Mouse (Mus musculus) hindbrain, embryonic 10.5 days (tissue): ENCODE results near the gene Snx25. TPM values are rescaled to one million over a fixed set of nuclear protein-coding genes. Genes with fewer than 3 reads are reported as not detected.
"Not testable (repeated sequence)": the region's sequence is repeated elsewhere in the genome, so short reads cannot be mapped to it uniquely, and the experiment has no call there.

Experiments used
- DNase-seq: peaks from one replicate; pipeline ENCODE4 v3.0.0-alpha.2; 2017; ENCODE audit warnings: low spot score
- H3K27ac ChIP-seq: fragments of 300-500 bp; sonication (generic); 2 replicates; pipeline ENCODE4 v1.5.1; 2016; ENCODE audit warnings: mild to moderate bottlenecking, moderate library complexity
- H3K27me3 ChIP-seq: fragments of 300-500 bp; sonication (generic); 2 replicates; pipeline ENCODE4 v1.6.1; 2016; ENCODE audit warnings: mild to moderate bottlenecking; ENCODE audit not compliant: poor library complexity, insufficient read depth, severe bottlenecking
- H3K36me3 ChIP-seq: fragments of 300-500 bp; sonication (generic); 2 replicates; pipeline ENCODE4 v1.6.1; 2016; ENCODE audit warnings: mild to moderate bottlenecking, moderate library complexity
- H3K4me1 ChIP-seq: fragments of 300-500 bp; sonication (generic); replicated peaks from 2 replicates; pipeline ENCODE4 v1.6.1; 2016; ENCODE audit warnings: mild to moderate bottlenecking
- H3K4me3 ChIP-seq: fragments of 300-500 bp; sonication (generic); 2 replicates; pipeline ENCODE4 v1.5.1; 2016; ENCODE audit warnings: mild to moderate bottlenecking, moderate library complexity
- H3K9me3 ChIP-seq: fragments of 300-500 bp; sonication (generic); 2 replicates; pipeline ENCODE4 v1.6.1; 2016; ENCODE audit warnings: mild to moderate bottlenecking, moderate library complexity
- WGBS: fragments of 180-500 bp; shearing (Covaris S2); methylation state at CpG from one replicate; pipeline ENCODE4 v1.1.7; 2016; 5-methylcytosine and 5-hydroxymethylcytosine counted together
- polyA plus RNA-seq: library from polyadenylated mRNA; unstranded; fragments of >200 nt; fragmentation: Nextera tagmentation; extraction: Ambion mirVana; gene quantifications from 2 replicates; pipeline ENCODE4 v1.2.1, GENCODE M21; 2016

Snx25 gene
- polyA plus RNA-seq, 1 experiment from 2014 or later: 2.9 TPM

DNA sequence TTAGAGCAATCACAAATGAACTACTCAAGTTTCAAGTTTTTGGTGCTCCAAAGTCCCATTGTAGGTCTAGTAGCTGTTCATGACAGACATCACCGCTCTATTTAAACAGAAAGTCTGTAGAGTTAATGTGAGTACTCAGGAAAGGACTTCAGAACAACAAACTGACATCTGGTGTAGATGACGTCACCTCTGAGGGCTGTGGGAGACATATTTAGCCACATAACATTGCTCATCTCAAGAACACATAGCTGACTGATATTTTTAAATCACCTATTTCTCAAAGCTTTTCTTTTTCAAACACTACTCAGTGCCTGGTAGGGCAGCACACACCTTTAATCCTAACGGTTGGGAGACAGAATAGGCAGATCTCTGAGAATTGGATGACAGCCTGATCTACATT lies 34.8 kb downstream of the Snx25 start:
- 88% methylated on average over 3 of the region's 3 CpGs for WGBS
- H3K27ac ChIP-seq: no peak overlapping the region
- H3K36me3 ChIP-seq: peaks cover 7% of the 10 kb centered on the region
- H3K4me1 ChIP-seq: no peaks in the 10 kb centered on the region
- no peak overlapping the region for H3K4me3 ChIP-seq
- no peaks in the 10 kb centered on the region for H3K27me3 ChIP-seq
- no peak for DNase-seq
- no peaks in the 10 kb centered on the region for H3K9me3 ChIP-seq

DNA sequence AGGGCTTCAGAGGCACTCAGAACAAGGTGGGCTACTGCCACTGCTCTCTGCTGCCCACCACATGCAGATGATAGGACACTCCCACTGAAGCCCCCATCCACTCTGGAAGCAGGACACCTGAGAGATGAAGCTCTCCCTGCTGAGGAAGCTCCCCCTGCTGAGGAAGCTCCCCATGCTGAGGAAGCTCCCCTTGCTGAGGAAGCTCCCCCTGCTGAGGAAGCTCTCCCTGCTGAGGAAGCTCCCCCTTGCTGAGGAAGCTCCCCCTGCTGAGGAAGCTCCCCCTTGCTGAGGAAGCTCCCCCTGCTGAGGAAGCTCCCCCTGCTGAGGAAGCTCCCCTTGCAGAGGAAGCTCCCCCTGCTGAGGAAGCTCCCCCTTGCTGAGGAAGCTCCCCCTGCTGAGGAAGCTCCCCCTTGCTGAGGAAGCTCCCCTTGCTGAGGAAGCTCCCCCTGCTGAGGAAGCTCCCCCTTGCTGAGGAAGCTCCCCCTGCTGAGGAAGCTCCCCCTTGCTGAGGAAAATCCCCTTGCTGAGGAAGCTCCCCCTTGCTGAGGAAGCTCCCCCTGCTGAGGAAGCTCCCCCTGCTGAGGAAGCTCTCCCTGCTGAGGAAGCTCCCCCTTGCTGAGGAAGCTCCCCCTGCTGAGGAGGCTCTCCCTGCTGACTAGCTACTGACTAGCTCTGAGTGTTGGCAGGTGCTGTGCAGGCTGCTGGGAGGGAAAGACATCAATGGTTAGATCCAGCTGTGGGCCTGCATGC lies 38.4 kb downstream of the Snx25 start:
- not testable (repeated sequence) for H3K27ac ChIP-seq, H3K36me3 ChIP-seq

DNA sequence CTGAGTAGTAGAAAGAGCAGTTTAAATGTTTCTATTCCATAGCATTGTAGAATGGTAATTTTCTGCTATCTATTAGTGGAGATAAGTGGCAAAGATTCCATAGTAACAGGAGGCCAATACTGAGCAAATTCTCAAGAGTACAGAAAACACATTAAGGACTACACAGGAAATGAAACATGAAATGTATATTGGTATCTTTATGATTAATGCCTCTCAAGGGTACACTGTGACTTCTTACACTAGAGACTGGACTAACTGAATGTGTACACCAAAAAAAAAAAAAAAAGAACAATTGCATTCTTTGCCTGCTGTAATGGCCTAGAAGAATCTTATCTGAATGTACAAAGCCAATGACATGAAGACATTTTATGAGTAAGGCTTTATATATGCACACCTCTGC lies 44.3 kb downstream of the Snx25 start:
- no peaks in the 10 kb centered on the region for H3K4me1 ChIP-seq

More for the DNA sequence above, 38.4 kb downstream of the Snx25 start:
- not testable (repeated sequence) for H3K27me3 ChIP-seq, H3K4me3 ChIP-seq, DNase-seq, H3K9me3 ChIP-seq, H3K4me1 ChIP-seq

DNA sequence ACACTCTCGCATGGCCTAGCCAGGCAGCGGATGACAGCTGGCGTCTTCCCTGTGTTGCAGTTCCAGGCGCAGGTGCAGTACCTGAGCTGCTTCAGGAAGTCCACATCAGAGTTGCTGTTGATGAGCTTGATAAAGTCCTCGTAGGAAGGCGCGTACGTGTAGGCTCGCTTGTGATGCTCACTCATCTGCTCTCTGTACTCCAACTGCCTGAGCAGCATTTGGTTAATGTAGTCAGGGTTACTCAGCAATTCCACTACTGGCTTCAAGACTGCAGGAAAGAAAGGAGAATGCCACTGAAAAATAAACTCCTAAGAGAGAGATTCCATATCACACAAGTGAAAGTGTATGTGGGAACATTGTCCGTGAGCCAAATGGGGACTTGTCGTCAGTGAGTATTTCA lies 48.5 kb downstream of the Snx25 start:
- H3K4me1 ChIP-seq: no peaks in the 10 kb centered on the region
- H3K36me3 ChIP-seq: peaks cover 49% of the 10 kb centered on the region
- H3K27me3 ChIP-seq: no peaks in the 10 kb centered on the region
- H3K4me3 ChIP-seq: no peak overlapping the region
- peaks cover 9% of the 10 kb centered on the region for H3K9me3 ChIP-seq
- DNase-seq: no peak
- 95% methylated on average over 11 of the region's 11 CpGs for WGBS
- no peak overlapping the region for H3K27ac ChIP-seq

More for the DNA sequence above, 44.3 kb downstream of the Snx25 start:
- DNase-seq: no peak
- Histone ChIP-seq H3K4me3 (no peak overlapping the region), H3K27ac (no peak overlapping the region), H3K27me3 (no peaks in the 10 kb centered on the region), H3K9me3 (no peaks in the 10 kb centered on the region), H3K36me3 (peaks cover 15% of the 10 kb centered on the region)

DNA sequence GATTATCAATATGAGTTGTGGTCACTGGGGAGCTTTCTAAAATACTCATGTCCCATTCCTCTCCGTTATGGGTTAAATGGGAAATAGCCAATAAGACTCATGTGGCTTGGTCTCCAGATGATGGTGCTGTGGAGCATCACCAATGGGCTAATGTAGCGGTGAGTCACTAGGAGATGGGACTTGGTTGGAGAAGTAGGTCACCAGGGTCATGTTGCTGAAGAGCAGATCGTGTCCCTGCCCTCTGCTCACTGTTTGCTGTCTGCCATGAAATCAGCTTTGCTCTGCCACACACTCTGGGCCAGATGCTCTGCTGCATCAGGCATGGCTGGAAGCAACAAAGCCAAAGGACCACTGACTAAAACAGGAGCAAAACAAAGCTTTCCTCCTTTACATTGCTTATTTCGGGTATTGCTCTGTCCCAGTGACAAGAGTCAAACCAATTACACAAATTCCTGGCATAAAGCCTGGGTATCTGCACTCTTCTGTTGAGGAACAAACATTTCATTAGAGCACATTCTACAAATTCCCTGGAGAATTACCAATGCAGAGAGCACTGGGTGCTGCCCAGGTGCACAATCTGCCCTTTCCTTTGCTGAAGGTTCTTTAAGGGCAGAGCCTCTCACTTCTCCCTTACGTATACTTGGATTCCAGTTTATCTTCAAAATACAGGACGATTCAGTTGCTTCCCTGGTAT lies 59.1 kb downstream of the Snx25 start:
- H3K36me3 ChIP-seq: peaks cover 11% of the 10 kb centered on the region; the same call in 1 of the 2 replicates
- H3K27me3 ChIP-seq: no peaks in the 10 kb centered on the region
- no peaks in the 10 kb centered on the region for H3K4me1 ChIP-seq
- H3K9me3 ChIP-seq: no peaks in the 10 kb centered on the region
- no peak overlapping the region for H3K4me3 ChIP-seq
- 84% methylated on average over 6 of the region's 6 CpGs for WGBS
- H3K27ac ChIP-seq: no peak overlapping the region
- DNase-seq: no peak

DNA sequence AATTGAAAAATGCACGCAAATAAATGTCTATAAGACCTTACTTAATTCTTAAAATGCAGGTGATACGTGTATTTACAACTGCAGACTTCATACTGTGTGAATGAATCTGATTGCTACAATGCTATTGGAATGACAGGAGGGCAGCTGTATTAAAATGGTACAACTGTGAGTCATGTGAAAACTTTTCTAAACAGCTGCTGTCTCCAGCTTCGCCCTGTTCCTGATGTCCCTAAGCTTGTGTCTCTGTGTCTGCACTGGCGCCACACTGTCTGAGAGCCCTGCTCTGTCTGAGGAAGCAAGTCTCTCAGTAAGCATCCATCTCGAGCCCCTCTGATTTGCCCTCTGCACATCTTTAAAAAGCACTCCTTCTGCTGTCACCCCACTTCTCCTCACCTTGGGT lies 68.8 kb downstream of the Snx25 start:
- 85% methylated on average over 5 of the region's 5 CpGs for WGBS
- no peak overlapping the region for H3K4me3 ChIP-seq
- H3K27me3 ChIP-seq: no peaks in the 10 kb centered on the region
- no peaks in the 10 kb centered on the region for H3K4me1 ChIP-seq
- peaks cover 5% of the 10 kb centered on the region; the same call in 1 of the 2 replicates for H3K36me3 ChIP-seq
- no peaks in the 10 kb centered on the region for H3K9me3 ChIP-seq
- H3K27ac ChIP-seq: no peak overlapping the region
- no peak for DNase-seq

DNA sequence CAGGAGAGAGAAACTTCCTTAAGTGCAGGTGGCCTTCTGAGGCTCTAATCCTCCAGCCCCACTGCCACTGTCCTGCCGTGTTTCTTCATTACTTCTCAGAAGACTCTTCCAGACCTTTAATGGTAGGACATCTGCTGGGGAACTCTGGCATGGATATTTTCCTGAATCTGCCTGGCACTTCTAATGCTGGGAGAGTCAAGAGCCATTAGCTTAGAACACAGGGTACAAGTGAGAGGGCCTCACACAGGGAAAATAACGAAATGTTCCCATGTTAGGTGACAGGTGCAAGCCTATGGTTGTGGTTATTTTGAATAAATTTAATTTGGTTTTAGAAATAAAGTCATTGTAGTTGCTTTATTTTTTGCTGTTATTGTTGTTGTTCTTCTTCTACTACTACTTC lies 70.9 kb downstream of the Snx25 start:
- Histone ChIP-seq H3K4me1 (no peaks in the 10 kb centered on the region), H3K36me3 (peaks cover 5% of the 10 kb centered on the region; the same call in 1 of the 2 replicates), H3K27me3 (no peaks in the 10 kb centered on the region), H3K4me3 (no peak overlapping the region), H3K27ac (no peak overlapping the region), H3K9me3 (no peaks in the 10 kb centered on the region)
- no peak for DNase-seq
- 86% methylated on average over 2 of the region's 2 CpGs for WGBS

DNA sequence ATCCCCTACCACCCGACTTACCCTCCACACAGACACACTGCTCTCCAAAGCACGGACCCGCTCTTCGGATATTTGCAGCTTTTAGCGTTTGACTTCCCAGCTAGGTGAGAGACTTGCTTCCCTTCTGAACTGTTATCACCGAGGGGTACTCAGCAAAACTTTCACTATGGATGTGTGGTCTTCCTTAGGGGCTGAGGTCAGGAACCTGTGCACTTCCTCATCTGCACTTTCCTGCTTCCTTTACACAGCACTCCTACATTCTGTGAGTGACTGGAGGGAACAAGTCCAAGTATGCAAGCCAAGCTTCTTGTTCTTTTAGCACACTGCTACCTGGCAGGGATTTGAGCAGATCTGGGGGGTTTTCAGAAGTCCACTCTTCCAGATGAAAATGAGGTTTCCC lies 73.1 kb downstream of the Snx25 start:
- 89% methylated on average over 6 of the region's 6 CpGs for WGBS
- DNase-seq: no peak
- no peaks in the 10 kb centered on the region for H3K27me3 ChIP-seq
- no peaks in the 10 kb centered on the region for H3K4me1 ChIP-seq
- H3K27ac ChIP-seq: no peak overlapping the region
- no peak overlapping the region for H3K4me3 ChIP-seq
- no peaks in the 10 kb centered on the region for H3K9me3 ChIP-seq
- H3K36me3 ChIP-seq: peaks cover 5% of the 10 kb centered on the region; the same call in 1 of the 2 replicates

DNA sequence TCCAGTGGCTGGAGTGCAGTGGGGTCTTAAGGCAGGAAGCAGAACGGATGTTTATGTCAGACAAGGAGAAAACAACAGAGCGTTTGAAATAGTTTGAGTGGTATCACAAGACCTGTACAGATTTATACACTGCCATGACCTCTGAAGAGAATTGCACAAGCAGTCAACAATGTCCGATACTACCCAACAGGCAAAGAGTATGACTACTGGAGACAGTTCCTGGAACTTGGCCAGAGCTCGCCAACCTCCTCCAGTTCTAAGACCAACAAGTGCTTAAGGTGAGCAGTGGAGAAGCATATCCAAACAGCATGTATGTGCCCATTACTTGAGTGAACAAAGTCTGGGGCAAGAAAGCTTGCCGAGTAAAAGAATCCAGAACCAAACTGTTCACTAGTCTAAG lies 76.7 kb downstream of the Snx25 start:
- Histone ChIP-seq H3K4me3 (no peak overlapping the region), H3K4me1 (no peaks in the 10 kb centered on the region), H3K27ac (no peak overlapping the region), H3K27me3 (no peaks in the 10 kb centered on the region), H3K9me3 (no peaks in the 10 kb centered on the region), H3K36me3 (peaks cover 8% of the 10 kb centered on the region; the same call in 1 of the 2 replicates)
- no peak for DNase-seq
- 95% methylated on average over 5 of the region's 5 CpGs for WGBS

DNA sequence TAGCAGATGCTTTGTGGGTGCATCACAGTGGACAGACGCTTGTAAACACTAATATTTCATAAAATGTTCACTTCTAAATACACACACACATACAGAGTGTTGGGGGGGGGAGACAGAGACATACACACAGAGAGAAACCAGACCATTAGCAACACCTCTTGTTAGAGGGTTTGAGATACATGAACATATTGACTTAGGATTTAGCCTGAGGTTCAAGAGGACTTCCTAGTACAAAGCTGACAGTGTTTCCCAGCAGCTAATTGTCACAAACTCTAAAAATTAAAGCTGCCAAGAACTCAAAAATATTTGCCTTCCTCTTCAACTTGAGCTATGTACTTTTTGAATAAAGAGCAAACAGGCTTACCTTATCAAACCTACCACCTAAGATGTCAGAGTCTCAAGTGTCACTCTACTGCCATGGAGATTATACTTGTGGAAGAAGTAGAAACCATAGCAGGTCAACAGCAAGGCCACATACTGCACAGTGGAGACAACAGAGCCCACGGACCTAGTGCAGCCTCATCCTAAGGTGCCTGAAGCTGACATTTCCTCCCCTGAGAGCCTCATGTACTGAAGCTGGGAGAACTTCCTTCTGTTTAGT lies 78.3 kb downstream of the Snx25 start:
- Histone ChIP-seq H3K36me3 (peaks cover 3% of the 10 kb centered on the region; the same call in 1 of the 2 replicates), H3K27ac (no peak overlapping the region), H3K9me3 (no peaks in the 10 kb centered on the region), H3K4me1 (no peaks in the 10 kb centered on the region), H3K4me3 (no peak overlapping the region), H3K27me3 (no peaks in the 10 kb centered on the region)
- DNase-seq: no peak
- WGBS: 85% methylated on average over 2 of the region's 2 CpGs

DNA sequence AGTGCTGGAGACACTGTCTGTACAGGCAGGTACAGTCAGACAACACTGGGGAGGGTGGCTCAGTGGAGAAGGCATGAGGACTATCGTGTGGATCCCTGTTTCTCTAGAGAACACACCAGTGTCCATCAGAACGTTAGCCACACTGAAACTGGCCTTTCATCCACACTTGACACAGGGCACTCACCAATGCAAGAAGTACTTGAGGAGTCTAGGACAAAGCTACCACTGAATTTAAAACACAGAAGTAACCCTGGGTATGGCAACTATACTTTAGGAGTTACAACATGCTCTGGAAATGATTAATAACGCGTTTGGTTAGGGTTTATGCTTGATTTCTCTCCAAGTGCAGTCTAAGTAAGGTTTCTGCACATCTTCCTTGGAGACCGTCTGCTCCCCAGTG lies 79.2 kb downstream of the Snx25 start:
- no peak overlapping the region for H3K27ac ChIP-seq
- H3K4me1 ChIP-seq: no peaks in the 10 kb centered on the region
- no peak overlapping the region for H3K4me3 ChIP-seq
- H3K27me3 ChIP-seq: no peaks in the 10 kb centered on the region
- no peak for DNase-seq
- peaks cover 6% of the 10 kb centered on the region; the same call in 1 of the 2 replicates for H3K36me3 ChIP-seq
- no peaks in the 10 kb centered on the region for H3K9me3 ChIP-seq
- WGBS: 92% methylated on average over 5 of the region's 5 CpGs

DNA sequence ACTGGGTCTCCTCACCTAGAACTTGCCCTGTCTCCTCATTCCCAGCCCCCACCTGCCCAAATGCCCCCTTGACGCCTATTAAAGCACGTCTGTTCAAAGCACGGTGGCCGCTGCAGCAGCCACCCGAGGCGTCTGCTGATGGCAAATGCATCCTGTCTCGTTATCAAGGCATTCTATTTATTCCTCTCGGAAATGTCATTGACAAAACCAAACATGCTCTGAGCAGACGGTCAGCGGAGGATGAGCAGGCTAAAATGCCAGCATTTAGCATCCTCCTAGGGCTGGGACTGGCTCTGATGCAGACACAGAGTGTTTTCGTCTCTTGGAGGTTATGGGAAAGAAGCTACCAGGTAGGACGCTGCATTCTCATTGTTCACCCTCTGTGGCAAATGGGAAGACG lies 111.7 kb downstream of the Snx25 start:
- no peak overlapping the region for H3K27ac ChIP-seq
- no peak overlapping the region for H3K4me3 ChIP-seq
- DNase-seq: no peak
- H3K36me3 ChIP-seq: peaks cover 22% of the 10 kb centered on the region
- 81% methylated on average over 13 of the region's 13 CpGs for WGBS
- no peaks in the 10 kb centered on the region for H3K4me1 ChIP-seq
- no peaks in the 10 kb centered on the region for H3K27me3 ChIP-seq
- no peaks in the 10 kb centered on the region for H3K9me3 ChIP-seq

DNA sequence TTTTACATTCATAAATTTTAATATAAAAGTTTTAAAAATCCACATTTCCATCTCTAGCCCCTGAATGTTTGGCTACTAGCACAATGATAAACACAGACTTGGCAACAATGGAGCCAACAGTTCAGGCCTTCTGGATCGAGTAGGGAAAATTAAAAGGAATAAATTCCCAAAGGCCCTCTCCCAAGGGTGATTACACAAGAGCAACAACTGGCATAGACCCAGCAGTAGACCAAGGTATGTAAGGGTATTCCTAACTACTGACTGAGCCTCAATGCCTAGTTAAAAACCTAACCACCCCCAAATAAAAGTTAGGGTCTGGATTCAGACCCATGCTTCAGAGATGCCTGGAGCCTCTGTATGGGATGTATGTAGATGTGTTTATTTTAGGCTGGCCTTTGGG lies 112.3 kb downstream of the Snx25 start:
- H3K36me3 ChIP-seq: peaks cover 25% of the 10 kb centered on the region
- no peak overlapping the region for H3K27ac ChIP-seq
- no peaks in the 10 kb centered on the region for H3K4me1 ChIP-seq
- H3K27me3 ChIP-seq: no peaks in the 10 kb centered on the region
- no peaks in the 10 kb centered on the region for H3K9me3 ChIP-seq
- no peak overlapping the region for H3K4me3 ChIP-seq
- no peak for DNase-seq
- WGBS: 91% methylated on average over 1 of the region's 1 CpGs
